ENCODE assay signal across 15 mouse cellular contexts in the genomic region with DNA sequence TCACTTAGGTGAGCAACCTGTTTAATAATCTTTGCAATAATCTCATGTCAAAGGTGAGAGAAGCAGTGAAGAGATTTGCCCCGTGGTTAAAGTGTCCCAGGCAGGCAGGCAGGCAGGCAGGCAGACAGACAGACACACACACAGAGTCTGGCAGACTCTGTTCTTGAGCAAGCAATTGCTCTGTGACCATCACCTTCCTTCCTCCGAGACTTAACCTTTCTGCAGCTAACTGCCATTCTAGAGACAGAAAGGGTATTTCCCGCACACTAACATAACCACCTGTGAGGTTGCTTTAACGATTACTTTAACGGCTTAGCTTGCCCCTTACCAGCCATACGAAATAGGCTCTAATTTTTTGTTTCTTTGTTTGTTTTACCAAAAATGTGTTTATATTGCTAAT. TPM values are rescaled to one million over a fixed set of nuclear protein-coding genes. Genes with fewer than 3 reads are reported as not detected.
A peak's percentile ranks its signal among the peaks of the same experiment; 100 is the strongest.
DNase-seq lines count a peak whose midpoint lies in the region; ATAC-seq lines count a peak whose summit lies in the region.
"Had no signal": no experiment of that assay in that cellular context is flagged by ENCODE, and none has a peak within 500 bp of the region (broad histone marks: within the 10 kb centered on the region; RNA-seq: fewer than 3 reads in every experiment).

No protein-coding gene starts in this region.

- peak; percentile 76 for ATAC-seq in CD4-positive, CD25-positive, alpha-beta regulatory T cell, adult 4 months
- ATAC-seq: forebrain, embryonic 15.5 days; hindbrain, postnatal 0 days; intestine, embryonic 16.5 days had no signal

- DNase-seq in CD4-positive helper T cell, adult 2 months (ENCODE audit: low read depth, low spot score), result peak; percentile 21
- DNase-seq in induced T-regulatory cell, adult 2 months (ENCODE audit: low read depth), result peak; percentile 64
- no peak for DNase-seq in right cerebral cortex, postnatal 25 days
- DNase-seq in cerebellum, adult 9-10 months, result no peak
- DNase-seq in cerebellum, adult 18-20 months, result no peak
- DNase-seq: adrenal gland, postnatal 14 days; B cell, adult 2 months; cerebellum, adult 2 months; cerebellum, postnatal 14 days; embryo, embryonic 11 days; kidney, adult 2 months had no signal

RNA-seq across cellular contexts. Expression of gene Frmd6, which starts 30.4 kb away (rescaled TPM):
- 10 to 100 TPM; 20.8 to 28.4 TPM for polyA plus RNA-seq in CD4-positive, CD25-positive, alpha-beta regulatory T cell, adult 4 months (2017; shearing (Covaris generic))

Comparison
In these comparisons a context has a peak if more than half of its experiments do, and no peak if none do; other contexts are left out.
1. DNase-seq: peak in CD4-positive helper T cell, adult 2 months (single experiment) and induced T-regulatory cell, adult 2 months (single experiment); none in right cerebral cortex, postnatal 25 days (single experiment), cerebellum, adult 9-10 months (single experiment) and cerebellum, adult 18-20 months (0 of 2).